Mouse (Mus musculus) heart, embryonic 12.5 days (tissue): Measurements from ENCODE around the gene Pim1. TPM values are rescaled to one million over a fixed set of nuclear protein-coding genes. Genes with fewer than 3 reads are reported as not detected.
A peak's percentile ranks its signal among the peaks of the same experiment; 100 is the strongest.
"Not testable (repeated sequence)": the region's sequence is repeated elsewhere in the genome, so short reads cannot be mapped to it uniquely, and the experiment has no call there.

Experiments used
- ATAC-seq: fragments of 200-750 bp; cut with Nextera tagmentation; 2 replicates; pipeline ENCODE4 v1.8.0; 2017; ENCODE audit warnings: moderate TSS enrichment, moderate library complexity; ENCODE audit not compliant: insufficient number of reproducible peaks, low FRiP score
- H3K27ac ChIP-seq: fragments of 300-500 bp; sonication (generic); 2 replicates; pipeline ENCODE4 v1.5.1; 2016; ENCODE audit warnings: mild to moderate bottlenecking, moderate library complexity; ENCODE audit not compliant: poor library complexity, severe bottlenecking
- H3K27me3 ChIP-seq: fragments of 300-500 bp; sonication (generic); replicated peaks from 2 replicates; pipeline ENCODE4 v1.6.1; 2016; ENCODE audit warnings: mild to moderate bottlenecking, moderate library complexity
- H3K36me3 ChIP-seq: fragments of 300-500 bp; sonication (generic); 2 replicates; pipeline ENCODE4 v1.6.1; 2016; ENCODE audit warnings: mild to moderate bottlenecking, moderate library complexity
- H3K4me1 ChIP-seq: fragments of 300-500 bp; sonication (generic); replicated peaks from 2 replicates; pipeline ENCODE4 v1.6.1; 2016; ENCODE audit warnings: mild to moderate bottlenecking
- H3K4me2 ChIP-seq: fragments of 300-500 bp; sonication (generic); 2 replicates; pipeline ENCODE4 v1.6.1; 2016; ENCODE audit warnings: mild to moderate bottlenecking, moderate library complexity
- H3K4me3 ChIP-seq: fragments of 300-500 bp; sonication (generic); 2 replicates; pipeline ENCODE4 v1.5.1; 2016; ENCODE audit warnings: mild to moderate bottlenecking
- H3K9ac ChIP-seq: fragments of 300-500 bp; sonication (generic); 2 replicates; pipeline ENCODE4 v1.6.1; 2016; ENCODE audit warnings: mild to moderate bottlenecking, moderate library complexity
- H3K9me3 ChIP-seq: fragments of 300-500 bp; sonication (generic); replicated peaks from 2 replicates; pipeline ENCODE4 v1.6.1; 2016; ENCODE audit warnings: mild to moderate bottlenecking, moderate library complexity
- WGBS: fragments of 180-500 bp; shearing (Covaris S2); methylation state at CpG from one replicate; pipeline ENCODE4 v1.1.7; 2016; 5-methylcytosine and 5-hydroxymethylcytosine counted together
- polyA plus RNA-seq: library from polyadenylated mRNA; unstranded; fragments of >200 nt; fragmentation: Nextera tagmentation; extraction: Ambion mirVana; gene quantifications from 2 replicates; pipeline ENCODE4 v1.2.1, GENCODE M21; 2016

Pim1 gene
- polyA plus RNA-seq, 1 experiment from 2014 or later: 25.1 TPM

DNA sequence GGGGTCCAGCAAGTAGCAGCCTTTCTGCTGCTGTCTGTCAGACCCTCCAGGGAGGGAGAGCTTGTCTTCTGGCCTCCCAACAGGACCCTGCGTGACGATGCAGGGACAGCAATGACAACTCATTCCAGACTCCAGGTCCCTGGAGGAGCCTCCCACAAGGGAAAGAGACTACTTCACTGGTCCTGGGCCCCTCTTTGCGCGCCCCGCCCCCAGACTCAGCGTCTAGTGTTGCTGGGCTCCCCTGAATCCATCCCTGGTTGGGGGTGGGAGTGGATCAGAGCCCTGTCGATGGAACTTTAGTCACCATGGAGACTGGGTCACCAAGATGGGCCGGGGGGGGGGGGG lies 4.2 kb downstream of the Pim1 start:
- Histone ChIP-seq H3K36me3 (peaks cover 25% of the 10 kb centered on the region), H3K27ac (peak overlapping the region; percentile 13), H3K9me3 (no peaks in the 10 kb centered on the region), H3K9ac (peak overlapping the region; percentile 60), H3K4me3 (peak overlapping the region; percentile 85), H3K4me2 (peak overlapping the region; percentile 33), H3K4me1 (peaks cover 16% of the 10 kb centered on the region; the same call in 1 of the 2 replicates), H3K27me3 (no peaks in the 10 kb centered on the region)
- WGBS: 61% methylated on average over 7 of the region's 8 CpGs
- ATAC-seq: no peak

DNA sequence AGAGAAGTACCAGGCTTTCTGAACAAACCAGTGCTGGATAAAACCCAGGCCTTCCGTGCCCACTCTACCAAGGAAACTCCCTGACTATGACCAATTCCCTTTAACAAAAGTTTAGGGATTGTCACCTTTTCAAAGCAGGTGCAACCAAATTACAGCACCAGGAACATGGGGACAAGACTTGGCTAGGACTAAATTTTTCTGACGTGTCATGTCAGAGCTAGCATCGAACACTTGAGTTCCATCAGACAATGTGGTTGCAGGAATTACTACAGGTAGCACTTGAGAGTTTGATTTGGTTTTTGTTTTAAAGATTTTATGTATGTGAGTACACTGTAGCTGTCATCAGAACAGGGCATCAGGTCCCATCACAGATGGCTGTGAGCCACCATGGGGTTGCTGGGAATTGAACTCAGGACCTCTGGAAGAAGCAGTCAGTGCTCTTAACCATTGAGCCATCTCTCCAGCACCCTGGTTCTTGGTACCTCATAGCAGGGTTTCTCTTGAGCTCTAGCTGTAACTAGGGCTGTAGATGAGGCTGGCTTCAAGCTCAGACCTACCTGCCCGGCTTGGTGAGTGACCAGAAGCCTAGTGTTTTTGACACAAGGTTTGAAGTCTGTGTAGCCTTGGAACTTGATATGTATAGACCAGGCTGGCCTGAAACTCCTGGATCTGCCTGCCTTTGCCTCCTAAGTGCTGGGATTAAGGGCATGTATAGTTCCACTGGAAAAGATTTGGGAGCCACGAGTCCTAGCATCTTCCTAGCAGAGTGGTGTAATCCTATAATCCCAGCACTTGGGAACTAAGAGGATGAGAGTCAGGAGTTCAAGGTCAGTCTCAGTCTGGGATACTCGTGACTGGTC lies 5.9 kb downstream of the Pim1 start:
- no peak overlapping the region for H3K4me3 ChIP-seq
- no peak for ATAC-seq

DNA sequence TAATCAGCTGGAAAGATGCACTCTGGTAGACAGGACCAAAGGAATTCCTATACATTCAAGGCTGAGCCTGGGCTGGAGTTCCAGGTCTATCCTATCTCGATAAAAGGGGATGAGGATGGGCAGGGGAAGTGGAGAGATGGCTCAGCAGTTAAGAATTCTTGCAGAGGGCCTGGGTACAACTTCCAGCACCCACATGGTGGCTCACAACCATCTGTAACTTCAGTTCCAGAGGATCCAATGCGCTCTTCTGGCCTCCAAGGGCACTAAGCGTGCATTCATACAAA lies 6.5 kb downstream of the Pim1 start:
- 82% methylated on average over 3 of the region's 3 CpGs for WGBS
- no peak overlapping the region for H3K4me2 ChIP-seq
- H3K4me3 ChIP-seq: no peak overlapping the region
- peaks cover 25% of the 10 kb centered on the region for H3K36me3 ChIP-seq
- H3K27me3 ChIP-seq: no peaks in the 10 kb centered on the region
- peaks cover 16% of the 10 kb centered on the region; the same call in 1 of the 2 replicates for H3K4me1 ChIP-seq
- H3K9me3 ChIP-seq: no peaks in the 10 kb centered on the region
- no peak overlapping the region for H3K27ac ChIP-seq
- H3K9ac ChIP-seq: no peak overlapping the region
- no peak for ATAC-seq

More for the DNA sequence above, 5.9 kb downstream of the Pim1 start:
- H3K4me1 ChIP-seq: peaks cover 16% of the 10 kb centered on the region; the same call in 1 of the 2 replicates
- H3K27me3 ChIP-seq: no peaks in the 10 kb centered on the region
- no peak overlapping the region for H3K27ac ChIP-seq
- H3K4me2 ChIP-seq: no peak overlapping the region
- H3K9me3 ChIP-seq: no peaks in the 10 kb centered on the region
- peaks cover 25% of the 10 kb centered on the region for H3K36me3 ChIP-seq
- H3K9ac ChIP-seq: no peak overlapping the region
- 75% methylated on average over 6 of the region's 6 CpGs for WGBS

DNA sequence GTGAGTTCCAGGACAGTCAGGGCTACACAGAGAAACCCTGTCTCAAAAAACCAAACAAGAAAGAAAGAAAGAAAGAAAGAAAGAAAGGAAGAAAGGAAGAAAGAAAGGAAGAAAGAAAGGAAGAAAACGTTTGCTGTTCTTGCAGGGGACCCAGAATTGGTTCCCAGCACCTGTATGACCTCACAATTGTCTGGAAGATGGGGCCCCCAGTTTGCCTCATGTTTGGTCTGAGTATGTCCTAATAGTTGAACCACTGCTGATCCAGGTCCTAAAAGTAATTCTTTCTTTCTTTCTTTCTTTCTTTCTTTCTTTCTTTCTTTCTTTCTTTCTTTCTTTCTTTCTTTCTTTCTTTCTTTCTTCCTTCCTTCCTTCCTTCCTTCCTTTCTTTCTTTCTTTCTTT lies 6.9 kb downstream of the Pim1 start:
- WGBS: 65% methylated on average over 1 of the region's 1 CpGs
- H3K27ac ChIP-seq, H3K9ac ChIP-seq, H3K9me3 ChIP-seq, H3K4me2 ChIP-seq, H3K4me3 ChIP-seq, H3K27me3 ChIP-seq, ATAC-seq: not testable (repeated sequence)
- peaks cover 18% of the 10 kb centered on the region for H3K4me1 ChIP-seq
- peaks cover 25% of the 10 kb centered on the region for H3K36me3 ChIP-seq

DNA sequence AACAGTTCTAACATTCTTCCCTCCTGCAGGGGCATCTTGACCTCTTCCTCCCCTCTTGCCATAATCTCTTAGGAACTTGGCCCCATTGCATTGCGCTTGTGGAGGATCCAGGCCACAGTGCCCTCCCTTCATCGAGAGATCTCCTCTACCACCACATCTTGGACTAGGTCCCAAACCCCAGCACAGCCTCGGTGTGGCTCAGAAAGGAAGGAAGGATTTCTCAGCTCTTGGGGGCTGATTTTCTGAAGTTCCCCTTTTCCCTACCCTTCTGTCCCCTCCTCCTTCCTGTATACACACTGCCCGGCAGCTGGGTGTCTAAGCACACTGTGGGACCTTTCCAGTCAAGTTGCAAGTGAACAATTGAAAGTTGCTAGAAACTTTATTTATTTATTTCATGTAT lies 7.5 kb downstream of the Pim1 start:
- H3K36me3 ChIP-seq: peaks cover 25% of the 10 kb centered on the region
- H3K4me3 ChIP-seq: no peak overlapping the region
- no peak overlapping the region for H3K9ac ChIP-seq
- ATAC-seq: no peak
- no peaks in the 10 kb centered on the region for H3K9me3 ChIP-seq
- peaks cover 19% of the 10 kb centered on the region for H3K4me1 ChIP-seq
- peak overlapping the region; percentile 1; the same call in 1 of the 2 replicates for H3K27ac ChIP-seq
- H3K27me3 ChIP-seq: no peaks in the 10 kb centered on the region
- H3K4me2 ChIP-seq: no peak overlapping the region
- 41% methylated on average over 4 of the region's 4 CpGs for WGBS

DNA sequence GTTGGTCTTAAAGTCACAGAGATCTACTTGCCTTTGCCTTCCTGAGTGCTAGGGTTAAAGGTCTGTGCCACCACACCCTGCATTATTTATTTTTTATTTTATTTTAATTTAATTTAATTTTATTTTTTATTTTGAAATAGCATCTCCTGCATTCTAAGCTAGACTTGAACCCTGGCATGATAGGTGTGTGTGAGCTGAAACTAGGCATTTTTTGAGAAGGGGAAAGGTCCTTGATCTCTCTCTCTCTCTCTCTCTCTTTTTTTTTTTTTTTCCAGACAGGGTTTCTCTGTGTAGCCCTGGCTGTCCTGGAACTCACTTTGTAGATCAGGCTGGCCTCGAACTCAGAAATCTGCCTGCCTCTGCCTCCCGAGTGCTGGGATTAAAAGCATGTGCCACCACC lies 8.4 kb downstream of the Pim1 start:
- Histone ChIP-seq H3K4me1 (peaks cover 17% of the 10 kb centered on the region), H3K36me3 (peaks cover 15% of the 10 kb centered on the region)
- H3K4me3 ChIP-seq, H3K27me3 ChIP-seq, H3K4me2 ChIP-seq, H3K9me3 ChIP-seq, H3K27ac ChIP-seq, H3K9ac ChIP-seq, ATAC-seq: not testable (repeated sequence)
- 82% methylated on average over 2 of the region's 2 CpGs for WGBS

DNA sequence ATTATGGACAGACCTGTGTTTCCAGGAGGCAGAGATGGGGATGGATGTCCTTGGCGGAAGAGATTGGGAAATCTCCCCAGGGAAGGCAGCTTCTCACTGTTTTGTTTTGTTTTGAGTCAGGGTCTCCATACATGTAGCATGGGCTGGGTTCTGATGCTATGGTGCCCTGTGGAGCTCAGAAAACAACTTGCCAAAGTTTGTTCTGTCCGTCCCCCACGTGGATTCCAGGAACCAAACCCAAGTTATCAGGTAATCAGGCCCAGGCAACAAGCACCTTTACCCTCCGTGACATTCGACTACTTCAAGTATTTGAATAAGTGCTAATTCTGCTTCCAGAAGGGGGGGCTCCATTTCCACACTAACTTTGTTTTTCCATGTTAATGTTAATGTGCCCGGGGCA lies 9.0 kb downstream of the Pim1 start:
- Histone ChIP-seq H3K4me2 (no peak overlapping the region), H3K4me3 (no peak overlapping the region)

DNA sequence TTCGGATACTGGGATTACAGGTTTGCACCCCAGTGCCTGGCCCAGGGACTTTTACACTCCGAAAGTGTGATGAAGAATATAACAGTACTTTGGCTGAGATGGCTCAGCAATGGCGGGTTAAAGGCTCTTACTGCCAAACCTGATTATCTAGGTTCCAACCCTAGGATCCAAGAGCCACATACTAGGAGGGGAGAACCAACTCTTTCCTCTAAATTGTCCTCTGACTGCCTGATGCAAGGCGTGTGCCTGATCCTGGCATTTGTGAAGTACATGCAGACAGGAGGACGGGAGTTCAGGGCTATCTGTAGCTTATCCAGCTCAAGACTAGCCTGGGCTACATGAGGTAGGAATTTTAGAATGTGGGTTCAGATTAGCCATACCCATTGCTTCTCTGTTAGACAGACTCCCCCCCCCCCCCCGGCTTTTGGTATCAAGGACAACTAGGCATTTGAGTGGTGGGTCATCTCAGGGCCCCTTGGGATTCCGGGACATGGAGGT lies 9.7 kb downstream of the Pim1 start:
- ATAC-seq: no peak
- 69% methylated on average over 7 of the region's 7 CpGs for WGBS
- Histone ChIP-seq H3K9ac (no peak overlapping the region), H3K4me2 (no peak overlapping the region), H3K27ac (0 out of 2 replicates have a peak overlapping the region, but pooled peaks have one; percentile 26), H3K4me3 (no peak overlapping the region), H3K36me3 (0 out of 2 replicates have a peak, but pooled peaks cover 4% of the 10 kb centered on the region), H3K4me1 (peaks cover 13% of the 10 kb centered on the region; the same call in 1 of the 2 replicates), H3K9me3 (no peaks in the 10 kb centered on the region), H3K27me3 (no peaks in the 10 kb centered on the region)

More for the DNA sequence above, 9.0 kb downstream of the Pim1 start:
- ATAC-seq: no peak
- Histone ChIP-seq H3K9me3 (no peaks in the 10 kb centered on the region), H3K27me3 (no peaks in the 10 kb centered on the region), H3K27ac (no peak overlapping the region), H3K36me3 (peaks cover 10% of the 10 kb centered on the region), H3K9ac (no peak overlapping the region), H3K4me1 (peaks cover 16% of the 10 kb centered on the region)
- WGBS: 61% methylated on average over 6 of the region's 6 CpGs

DNA sequence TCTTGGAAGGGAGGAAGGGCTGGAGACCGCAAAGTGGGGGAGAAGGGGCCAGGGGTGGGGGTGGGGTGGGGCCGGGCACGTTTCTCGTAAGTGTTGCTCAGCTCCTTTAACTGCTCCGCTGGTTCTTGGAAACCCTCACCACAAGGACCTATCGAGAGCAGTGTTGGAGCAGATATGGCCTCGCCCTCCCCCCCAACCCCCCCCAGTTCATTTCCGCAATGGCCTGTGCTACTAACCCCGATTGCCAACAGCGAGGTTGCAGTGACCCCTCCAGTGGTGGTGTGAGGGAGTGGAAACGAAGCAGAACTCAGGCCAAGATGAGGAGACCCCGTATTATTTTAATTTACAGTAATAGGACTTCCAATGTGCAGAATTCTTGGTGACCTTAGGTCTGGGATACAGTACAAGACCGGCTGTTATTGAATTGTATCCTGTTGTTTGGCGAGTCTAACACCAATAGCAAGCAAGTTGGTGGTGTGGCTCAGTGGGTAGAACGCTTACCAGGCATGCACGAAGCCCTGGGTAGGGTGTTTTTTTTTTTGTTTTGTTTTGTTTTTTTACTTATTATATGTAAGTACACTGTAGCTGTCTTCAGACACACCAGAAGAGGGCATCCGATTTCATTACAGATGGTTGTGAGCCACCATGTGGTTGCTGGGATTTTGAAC lies 10.4 kb downstream of the Pim1 start:
- H3K4me1 ChIP-seq: peaks cover 13% of the 10 kb centered on the region; the same call in 1 of the 2 replicates
- H3K4me2 ChIP-seq: no peak overlapping the region
- no peak overlapping the region for H3K4me3 ChIP-seq
- H3K27ac ChIP-seq: no peak overlapping the region
- H3K9ac ChIP-seq: no peak overlapping the region
- H3K27me3 ChIP-seq: no peaks in the 10 kb centered on the region
- peak; percentile 76 for ATAC-seq
- WGBS: 69% methylated on average over 17 of the region's 17 CpGs
- no peaks in the 10 kb centered on the region for H3K9me3 ChIP-seq
- H3K36me3 ChIP-seq: 0 out of 2 replicates have a peak, but pooled peaks cover 4% of the 10 kb centered on the region

DNA sequence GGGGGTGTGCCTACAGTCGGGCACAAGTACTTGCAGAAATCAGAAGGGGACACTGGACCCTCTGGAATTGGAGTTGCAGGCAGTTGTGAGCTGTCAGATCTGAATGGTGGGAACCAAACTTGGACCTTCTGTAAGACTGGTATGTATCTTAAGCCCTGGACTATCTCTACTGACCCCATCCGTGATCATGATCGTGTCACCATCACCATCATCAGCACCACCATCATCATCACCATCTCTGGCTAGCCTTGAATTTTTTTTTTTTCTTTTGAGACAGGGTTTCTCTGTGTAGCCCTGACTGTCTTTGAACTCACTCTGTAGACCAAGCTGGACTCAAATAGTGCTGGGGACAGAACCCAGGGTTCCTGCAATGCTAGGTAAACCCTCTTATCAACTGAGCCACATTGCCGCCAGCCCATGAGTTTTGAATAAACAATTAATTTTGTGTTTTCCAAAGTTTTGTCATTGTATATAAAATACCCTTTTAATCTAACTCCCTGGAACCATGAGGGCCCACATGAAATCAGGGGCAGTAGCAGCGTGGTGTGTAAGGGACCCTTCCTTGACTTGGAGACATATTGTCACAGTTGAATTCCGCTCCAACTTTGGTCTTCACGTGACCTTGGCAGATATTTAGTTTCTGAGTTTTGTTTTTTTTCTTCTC lies 11.6 kb downstream of the Pim1 start:
- no peak for ATAC-seq
- Histone ChIP-seq H3K27ac (0 out of 2 replicates have a peak overlapping the region, but pooled peaks have one; percentile 40), H3K9me3 (no peaks in the 10 kb centered on the region), H3K27me3 (no peaks in the 10 kb centered on the region), H3K9ac (no peak overlapping the region), H3K4me3 (no peak overlapping the region), H3K4me1 (peaks cover 13% of the 10 kb centered on the region; the same call in 1 of the 2 replicates), H3K4me2 (peak overlapping the region; percentile 48), H3K36me3 (no peaks in the 10 kb centered on the region)
- 61% methylated on average over 7 of the region's 7 CpGs for WGBS
